In the genomic region with DNA sequence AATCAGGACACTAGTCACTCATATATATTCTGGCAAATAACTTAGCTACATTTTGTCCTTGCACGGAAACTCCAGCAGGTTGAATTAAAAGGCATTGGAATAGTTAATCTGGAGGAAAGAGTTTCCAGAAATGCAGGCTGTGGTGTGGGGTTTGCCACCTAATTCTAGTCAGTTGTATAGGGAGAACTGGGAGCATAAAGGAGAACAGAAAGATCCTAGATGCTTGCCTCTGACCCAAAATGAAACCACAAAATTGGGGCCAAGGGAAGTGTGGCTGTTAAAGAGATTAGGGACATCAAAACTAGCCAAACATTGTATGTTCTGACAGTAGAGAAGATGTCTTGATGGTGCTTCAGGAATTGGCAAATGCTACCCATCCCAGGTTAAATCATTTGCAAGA, we compare ENCODE assay signal across 20 mouse cellular contexts. TPM values are rescaled to one million over a fixed set of nuclear protein-coding genes. Genes with fewer than 3 reads are reported as not detected.
"Had no signal": no experiment of that assay in that cellular context is flagged by ENCODE, and none has a peak within 500 bp of the region (broad histone marks: within the 10 kb centered on the region; RNA-seq: fewer than 3 reads in every experiment).

No protein-coding gene starts in this region.

- H3K9me3 ChIP-seq: limb, embryonic 10.5 days; limb, embryonic 13.5 days; liver, embryonic 12.5 days; liver, embryonic 15.5 days; lung, embryonic 15.5 days; megakaryocyte, embryonic 14.5 days; midbrain, embryonic 10.5 days; midbrain, embryonic 13.5 days; stomach, embryonic 15.5 days had no signal

- H3K9ac ChIP-seq: limb, embryonic 13.5 days; liver, embryonic 12.5 days; liver, embryonic 15.5 days; lung, embryonic 15.5 days; midbrain, embryonic 13.5 days; stomach, embryonic 15.5 days had no signal

- H3K36me3 ChIP-seq: limb, embryonic 10.5 days; limb, embryonic 13.5 days; liver, embryonic 12.5 days; liver, embryonic 15.5 days; lung, embryonic 15.5 days; midbrain, embryonic 10.5 days; midbrain, embryonic 13.5 days; stomach, embryonic 15.5 days had no signal

- H3K27me3 ChIP-seq: limb, embryonic 13.5 days; liver, embryonic 12.5 days; liver, embryonic 15.5 days; lung, embryonic 15.5 days; megakaryocyte, embryonic 14.5 days; midbrain, embryonic 13.5 days; stomach, embryonic 15.5 days had no signal

- H3K4me1 ChIP-seq: limb, embryonic 10.5 days; limb, embryonic 13.5 days; liver, embryonic 15.5 days; lung, embryonic 15.5 days; midbrain, embryonic 10.5 days; midbrain, embryonic 13.5 days; stomach, embryonic 15.5 days had no signal

- DNase-seq: kidney, adult 18-20 months; kidney, postnatal 25 days; liver; lung, adult 18-20 months; lung, postnatal 10 days; lung, postnatal 36 days; right cerebral cortex, postnatal 14 days; right cerebral cortex, postnatal 4 days; thymus, postnatal 25 days had no signal

- H3K27ac ChIP-seq: kidney, postnatal 0 days; limb, embryonic 10.5 days; limb, embryonic 13.5 days; liver, embryonic 12.5 days; liver, embryonic 15.5 days; lung, embryonic 15.5 days; midbrain, embryonic 10.5 days; midbrain, embryonic 13.5 days; stomach, embryonic 15.5 days had no signal

- H3K4me2 ChIP-seq: limb, embryonic 13.5 days; liver, embryonic 12.5 days; liver, embryonic 15.5 days; lung, embryonic 15.5 days; midbrain, embryonic 13.5 days; stomach, embryonic 15.5 days had no signal

- ATAC-seq: liver, embryonic 12.5 days; midbrain, embryonic 13.5 days; midbrain, embryonic 16.5 days had no signal

- H3K4me3 ChIP-seq: limb, embryonic 10.5 days; limb, embryonic 13.5 days; liver, embryonic 12.5 days; liver, embryonic 15.5 days; lung, embryonic 15.5 days; midbrain, embryonic 10.5 days; midbrain, embryonic 13.5 days; stomach, embryonic 15.5 days had no signal

RNA-seq across cellular contexts. Expression of gene Ptger2, which starts 48.6 kb away (rescaled TPM):
- polyA plus RNA-seq: midbrain, embryonic 10.5 days had no signal
